Mouse (Mus musculus) ES-E14 (cell line): Measurements from ENCODE around the gene Olfr15. TPM values are rescaled to one million over a fixed set of nuclear protein-coding genes. Genes with fewer than 3 reads are reported as not detected.
"Not testable (repeated sequence)": the region's sequence is repeated elsewhere in the genome, so short reads cannot be mapped to it uniquely, and the experiment has no call there.

Experiments
- DNase-seq: peaks from one replicate; pipeline ENCODE4 v3.0.0-alpha.2; 2013; ENCODE audit warnings: low read depth, low spot score
- H3K27ac ChIP-seq: 2 replicates; pipeline ENCODE4 v1.5.1; 2012; ENCODE audit warnings: low read depth, mild to moderate bottlenecking, low read length, moderate library complexity, mixed read lengths; ENCODE audit not compliant: poor library complexity, insufficient read depth, severe bottlenecking
- H3K36me3 ChIP-seq: 2 replicates; pipeline ENCODE4 v1.6.1; 2012; ENCODE audit warnings: mild to moderate bottlenecking, low read length, moderate library complexity, mixed read lengths; ENCODE audit not compliant: control insufficient read depth, poor library complexity, insufficient read depth, severe bottlenecking
- H3K4me1 ChIP-seq, 2 experiments: fragments of 150-350 bp in 1 of 2; sonication (generic) in 1 of 2; 2 replicates each; pipeline ENCODE4 v1.6.1; 2012; ENCODE audit warnings: low read length in 2 of 2, mild to moderate bottlenecking in 1 of 2, mixed read lengths in 1 of 2; ENCODE audit not compliant: control insufficient read depth in 2 of 2, insufficient read depth in 2 of 2, poor library complexity in 1 of 2
- H3K4me3 ChIP-seq, 2 experiments: fragments of 150-350 bp in 1 of 2; sonication (generic) in 1 of 2; 2 replicates each; pipeline ENCODE4 v1.5.1; 2012; ENCODE audit warnings: low read length in 2 of 2, low read depth in 1 of 2, mild to moderate bottlenecking in 1 of 2, mixed read lengths in 1 of 2; ENCODE audit not compliant: insufficient read depth in 1 of 2, poor library complexity in 1 of 2, severe bottlenecking in 1 of 2
- H3K9ac ChIP-seq: 2 replicates; pipeline ENCODE4 v1.6.1; 2012; ENCODE audit warnings: low read depth, mild to moderate bottlenecking, low read length, mixed read lengths; ENCODE audit not compliant: poor library complexity, insufficient read depth, severe bottlenecking
- H3K9me3 ChIP-seq: fragments of 150-350 bp; sonication (generic); 2 replicates; pipeline ENCODE4 v1.6.1; 2012; ENCODE audit warnings: low read depth, mild to moderate bottlenecking, low read length; ENCODE audit not compliant: control insufficient read depth, insufficient read depth
- CHD2 ChIP-seq: IDR thresholded peaks from 2 replicates; pipeline ENCODE4 v1.6.1; 2014; ENCODE audit warnings: mild to moderate bottlenecking, low read depth, low read length, inconsistent platforms
- HCFC1 ChIP-seq: IDR thresholded peaks from 2 replicates; pipeline ENCODE4 v1.6.1; 2012; ENCODE audit warnings: low read length, inconsistent platforms, borderline replicate concordance; ENCODE audit not compliant: insufficient read depth
- MAFK ChIP-seq: IDR thresholded peaks from 2 replicates; pipeline ENCODE4 v1.6.1; 2014; ENCODE audit warnings: mild to moderate bottlenecking, low read depth, low read length, inconsistent platforms; ENCODE audit not compliant: insufficient read depth
- ZC3H11A ChIP-seq: IDR thresholded peaks from 2 replicates; pipeline ENCODE4 v1.6.1; 2012; ENCODE audit warnings: low read depth, mild to moderate bottlenecking, inconsistent platforms, low read length, borderline replicate concordance
- ZNF384 ChIP-seq: IDR thresholded peaks from 2 replicates; pipeline ENCODE4 v1.6.1; 2012; ENCODE audit warnings: low read depth, low read length, inconsistent platforms
- in situ Hi-C, 2 experiments: fragments of 600-800 bp; cut with MboI; formaldehyde crosslinking; loops; one replicate each; pipeline ENCODE4 v1.15.1; 2025; ENCODE audit warnings: low sequenced_read_pairs in 2 of 2, inconsistent platforms in 1 of 2; ENCODE audit not compliant: unreplicated experiment in 2 of 2
- total RNA-seq: library from RNA; depleted of rRNA; stranded (reverse); fragments of 300-350 nt; gene quantifications from 2 replicates; pipeline ENCODE4 v1.2.3, GENCODE M21; 2012

Olfr15 gene
- total RNA-seq, 1 experiment: not detected

GRCm38 (mm10) chr16:3847871-3848270 lies 17.2 kb downstream of the Olfr15 start:
- DNase-seq: no peak
- Histone ChIP-seq H3K4me3 (peak overlapping the region in 1 of 2 experiments; percentile 97; a peak in 2 of 4 replicates), H3K27ac (no peak overlapping the region)

GRCm38 (mm10) chr16:3848416-3848815 lies 17.7 kb downstream of the Olfr15 start:
- no peak for DNase-seq
- H3K4me1 ChIP-seq: peaks cover 2 to 15% of the 10 kb centered on the region in 2 experiments; a peak in 3 of 4 replicates
- in situ Hi-C loops: no loop called here
- TF ChIP-seq MAFK (no peak), ZC3H11A (no peak), ZNF384 (no peak), CHD2 (no peak), HCFC1 (no peak)
- no peak overlapping the region for H3K9ac ChIP-seq
- H3K4me3 ChIP-seq: no peak overlapping the region
- H3K36me3 ChIP-seq: no peaks in the 10 kb centered on the region
- no peak overlapping the region for H3K27ac ChIP-seq
- H3K9me3 ChIP-seq: no peaks in the 10 kb centered on the region

More at GRCm38 (mm10) chr16:3847871-3848270, 17.2 kb downstream of the Olfr15 start:
- no peak for TF ChIP-seq HCFC1
- no peak for TF ChIP-seq ZNF384
- no peak for TF ChIP-seq MAFK
- TF ChIP-seq ZC3H11A: no peak
- no peak for TF ChIP-seq CHD2
- no peaks in the 10 kb centered on the region for H3K36me3 ChIP-seq
- no peaks in the 10 kb centered on the region for H3K9me3 ChIP-seq
- in situ Hi-C loops: no loop called here
- H3K4me1 ChIP-seq: peaks cover 2 to 20% of the 10 kb centered on the region in 2 experiments; a peak in 3 of 4 replicates
- no peak overlapping the region for H3K9ac ChIP-seq

GRCm38 (mm10) chr16:3851301-3851700 lies 20.6 kb downstream of the Olfr15 start:
- H3K4me3 ChIP-seq, DNase-seq, H3K9me3 ChIP-seq, H3K36me3 ChIP-seq, H3K9ac ChIP-seq, H3K27ac ChIP-seq, in situ Hi-C loops: not testable (repeated sequence)
- peaks cover 2 to 15% of the 10 kb centered on the region in 2 experiments; a peak in 3 of 4 replicates for H3K4me1 ChIP-seq

- TF ChIP-seq ZC3H11A: no peak
- TF ChIP-seq CHD2: no peak
- TF ChIP-seq HCFC1: no peak
- no peak for TF ChIP-seq ZNF384
- no peak for TF ChIP-seq MAFK
- Histone ChIP-seq H3K4me1 (peaks cover 2 to 15% of the 10 kb centered on the region in 2 experiments; a peak in 3 of 4 replicates), H3K27ac (no peak overlapping the region), H3K9me3 (no peaks in the 10 kb centered on the region), H3K4me3 (peak overlapping the region in 1 of 2 experiments; percentile 43; a peak in 1 of 4 replicates), H3K9ac (no peak overlapping the region), H3K36me3 (no peaks in the 10 kb centered on the region)
- DNase-seq: no peak
- in situ Hi-C loops: no loop called here
Measured at GRCm38 (mm10) chr16:3852586-3852985, 21.9 kb downstream of the Olfr15 start.

GRCm38 (mm10) chr16:3854437-3855182 lies 23.9 kb downstream of the Olfr15 start:
- Histone ChIP-seq H3K9me3 (no peaks in the 10 kb centered on the region), H3K4me3 (no peak overlapping the region), H3K36me3 (no peaks in the 10 kb centered on the region), H3K27ac (no peak overlapping the region), H3K4me1 (peaks cover 2 to 8% of the 10 kb centered on the region in 2 experiments; a peak in 3 of 4 replicates), H3K9ac (no peak overlapping the region)
- DNase-seq: no peak
- TF ChIP-seq CHD2 (no peak), ZC3H11A (no peak), HCFC1 (no peak), ZNF384 (no peak)
- in situ Hi-C loops: no loop called here
